Mouse (Mus musculus) small intestine, adult 2 months (tissue): ENCODE results near the gene Npas3. TPM values are rescaled to one million over a fixed set of nuclear protein-coding genes. Genes with fewer than 3 reads are reported as not detected.

ENCODE experiments used
- H3K27ac ChIP-seq: fragments of 200-500 bp; 2 replicates; pipeline ENCODE4 v1.5.1; 2012; ENCODE audit warnings: low read depth, low read length, control low read depth, inconsistent platforms; ENCODE audit not compliant: insufficient read depth
- H3K27me3 ChIP-seq: fragments of 200-500 bp; 2 replicates; pipeline ENCODE4 v1.6.1; 2012; ENCODE audit warnings: mild to moderate bottlenecking, moderate library complexity, low read length, inconsistent platforms; ENCODE audit not compliant: control insufficient read depth, insufficient read depth
- H3K36me3 ChIP-seq: fragments of 200-500 bp; 2 replicates; pipeline ENCODE4 v1.6.1; 2012; ENCODE audit warnings: mild to moderate bottlenecking, low read length, control low read depth, inconsistent platforms; ENCODE audit not compliant: control insufficient read depth, insufficient read depth
- H3K4me1 ChIP-seq: fragments of 200-500 bp; 2 replicates; pipeline ENCODE4 v1.6.1; 2012; ENCODE audit warnings: low read length, inconsistent platforms, mixed read lengths; ENCODE audit not compliant: control insufficient read depth, insufficient read depth, insufficient read length
- H3K4me3 ChIP-seq: fragments of 200-500 bp; 2 replicates; pipeline ENCODE4 v1.5.1; 2012; ENCODE audit warnings: low read depth, mild to moderate bottlenecking, control low read depth, inconsistent platforms, low read length, moderate library complexity
- CTCF ChIP-seq: fragments of 200-500 bp; IDR thresholded peaks from 2 replicates; pipeline ENCODE4 v1.5.1; 2012; ENCODE audit warnings: low read depth, mild to moderate bottlenecking, control low read depth, inconsistent platforms, low read length, moderate library complexity, mixed read lengths; ENCODE audit not compliant: insufficient replicate concordance, insufficient read length; ENCODE audit errors: extremely low read depth
- POLR2A ChIP-seq: fragments of 200-500 bp; IDR thresholded peaks from 2 replicates; pipeline ENCODE4 v1.6.1; 2012; ENCODE audit warnings: low read depth, mild to moderate bottlenecking, control low read depth, inconsistent platforms, low read length, moderate library complexity
- WGBS: fragments of 180-500 bp; shearing (Covaris S2); methylation state at CpG from one replicate; pipeline ENCODE4 v1.1.7; 2018; 5-methylcytosine and 5-hydroxymethylcytosine counted together
- polyA plus RNA-seq: library from polyadenylated mRNA; depleted of rRNA; stranded (reverse); fragments of >200 nt; gene quantifications from 2 replicates; pipeline ENCODE4 v1.2.3, GENCODE M21; 2012

The Npas3 gene
- polyA plus RNA-seq, 1 experiment = 0.13 TPM

GRCm38 (mm10) chr12:53566712-53567387 lies 318.4 kb downstream of the Npas3 start:
- H3K4me3 ChIP-seq = no peak overlapping the region
- no peaks in the 10 kb centered on the region for H3K27me3 ChIP-seq
- TF ChIP-seq POLR2A (no peak), CTCF (no peak)
- no peaks in the 10 kb centered on the region for H3K4me1 ChIP-seq
- H3K27ac ChIP-seq = no peak overlapping the region
- 85% methylated on average over 12 of the region's 12 CpGs for WGBS
- H3K36me3 ChIP-seq = no peaks in the 10 kb centered on the region

GRCm38 (mm10) chr12:53581181-53581580 lies 332.7 kb downstream of the Npas3 start:
- WGBS = 83% methylated on average over 5 of the region's 5 CpGs
- no peak overlapping the region for H3K27ac ChIP-seq
- no peak for TF ChIP-seq CTCF
- TF ChIP-seq POLR2A = no peak

GRCm38 (mm10) chr12:53587249-53587648 lies 338.8 kb downstream of the Npas3 start:
- H3K27ac ChIP-seq = no peak overlapping the region
- H3K4me1 ChIP-seq = no peaks in the 10 kb centered on the region
- no peaks in the 10 kb centered on the region for H3K36me3 ChIP-seq
- 85% methylated on average over 5 of the region's 5 CpGs for WGBS
- H3K27me3 ChIP-seq = no peaks in the 10 kb centered on the region
- no peak overlapping the region for H3K4me3 ChIP-seq
- no peak for TF ChIP-seq POLR2A
- no peak for TF ChIP-seq CTCF

More at GRCm38 (mm10) chr12:53581181-53581580, 332.7 kb downstream of the Npas3 start:
- Histone ChIP-seq H3K4me1 (no peaks in the 10 kb centered on the region), H3K36me3 (no peaks in the 10 kb centered on the region), H3K27me3 (no peaks in the 10 kb centered on the region), H3K4me3 (no peak overlapping the region)

- TF ChIP-seq CTCF = no peak
- TF ChIP-seq POLR2A = no peak
- Histone ChIP-seq H3K27ac (no peak overlapping the region), H3K4me1 (no peaks in the 10 kb centered on the region), H3K36me3 (no peaks in the 10 kb centered on the region), H3K4me3 (no peak overlapping the region), H3K27me3 (no peaks in the 10 kb centered on the region)
- 76% methylated on average over 19 of the region's 19 CpGs for WGBS
Observed at GRCm38 (mm10) chr12:53587691-53588504, 339.4 kb downstream of the Npas3 start.

- Histone ChIP-seq H3K4me3 (no peak overlapping the region), H3K36me3 (no peaks in the 10 kb centered on the region), H3K4me1 (no peaks in the 10 kb centered on the region), H3K27me3 (no peaks in the 10 kb centered on the region), H3K27ac (no peak overlapping the region)
- 67% methylated on average over 6 of the region's 6 CpGs for WGBS
- no peak for TF ChIP-seq POLR2A
- TF ChIP-seq CTCF = no peak
Observed at GRCm38 (mm10) chr12:53589446-53589961, 341.0 kb downstream of the Npas3 start.

GRCm38 (mm10) chr12:53605661-53606060 lies 357.2 kb downstream of the Npas3 start:
- WGBS = 88% methylated on average over 6 of the region's 6 CpGs

GRCm38 (mm10) chr12:53612120-53612519 lies 363.6 kb downstream of the Npas3 start:
- no peak overlapping the region for H3K27ac ChIP-seq
- H3K27me3 ChIP-seq = no peaks in the 10 kb centered on the region
- H3K36me3 ChIP-seq = no peaks in the 10 kb centered on the region
- TF ChIP-seq CTCF (no peak), POLR2A (no peak)
- 84% methylated on average over 7 of the region's 7 CpGs for WGBS
- no peak overlapping the region for H3K4me3 ChIP-seq
- H3K4me1 ChIP-seq = no peaks in the 10 kb centered on the region

More at GRCm38 (mm10) chr12:53605661-53606060, 357.2 kb downstream of the Npas3 start:
- no peaks in the 10 kb centered on the region for H3K27me3 ChIP-seq
- no peak overlapping the region for H3K4me3 ChIP-seq
- no peaks in the 10 kb centered on the region for H3K36me3 ChIP-seq
- H3K27ac ChIP-seq = no peak overlapping the region
- TF ChIP-seq CTCF (no peak), POLR2A (no peak)
- H3K4me1 ChIP-seq = no peaks in the 10 kb centered on the region
